Mouse (Mus musculus): ENCODE results near the gene 4931409K22Rik. TPM values are rescaled to one million over a fixed set of nuclear protein-coding genes. Genes with fewer than 3 reads are reported as not detected.

4931409K22Rik gene
- total and polyA plus RNA-seq, 2 experiments from 2014 or later, result 0.11 TPM; not detected in 1

- no peak for TF ChIP-seq CTCF (IDR thresholded peaks at IDR 0.05; ENCODE audit: low read depth)
- DNase-seq, result peak; percentile 66
- H3K4me2 ChIP-seq (ENCODE audit: low read depth), result peak overlapping the region; percentile 98
Observed at GRCm38 (mm10) chr5:24602751-24603343, 46.2 kb upstream of the 4931409K22Rik start.

GRCm38 (mm10) chr5:24601911-24602750 is 45.5 kb upstream of the 4931409K22Rik start:
- no peaks in the 10 kb centered on the region for H3K27me3 ChIP-seq (ENCODE audit: insufficient read depth, low read length)
- under 1% methylated on average over 73 of the region's 73 CpGs for whole genome bisulfite sequencing
- DNase-seq (peak; percentile 82), ATAC-seq (peak; percentile 45)
- peak overlapping the region; percentile 98 for H3K4me2 ChIP-seq (ENCODE audit: low read depth)
- no peaks in the 10 kb centered on the region for H3K9me3 ChIP-seq (ENCODE audit: low read length)
- H3K27ac ChIP-seq (ENCODE audit: low read depth, low read length), result peak overlapping the region; percentile 95
- peak overlapping the region; percentile 68 for H3K9ac ChIP-seq
- peaks cover 47% of the 10 kb centered on the region for H3K4me1 ChIP-seq (ENCODE audit: insufficient read depth)
- H3K4me3 ChIP-seq (ENCODE audit: low read depth, low read length), result peak overlapping the region; percentile 49
- H3K36me3 ChIP-seq (ENCODE audit: insufficient read depth), result no peaks in the 10 kb centered on the region
- TF ChIP-seq CTCF (IDR thresholded peaks at IDR 0.05; ENCODE audit: low read depth), result no peak

More at GRCm38 (mm10) chr5:24602751-24603343, 46.2 kb upstream of the 4931409K22Rik start:
- no peaks in the 10 kb centered on the region for H3K9me3 ChIP-seq (ENCODE audit: low read length)
- no peaks in the 10 kb centered on the region for H3K27me3 ChIP-seq (ENCODE audit: insufficient read depth, low read length)
- H3K9ac ChIP-seq, result peak overlapping the region; percentile 68
- 6% methylated on average over 16 of the region's 16 CpGs for WGBS
- ATAC-seq, result no peak
- peak overlapping the region; percentile 95 for H3K27ac ChIP-seq (ENCODE audit: low read depth, low read length)
- peak overlapping the region; percentile 49 for H3K4me3 ChIP-seq (ENCODE audit: low read depth, low read length)
- no peaks in the 10 kb centered on the region for H3K36me3 ChIP-seq (ENCODE audit: insufficient read depth)
- peaks cover 44% of the 10 kb centered on the region for H3K4me1 ChIP-seq (ENCODE audit: insufficient read depth)

- Histone ChIP-seq H3K9me3 (ENCODE audit: low read length) (no peaks in the 10 kb centered on the region), H3K4me1 (ENCODE audit: insufficient read depth) (peaks cover 46% of the 10 kb centered on the region), H3K9ac (peak overlapping the region; percentile 68), H3K4me3 (ENCODE audit: low read depth, low read length) (peak overlapping the region; percentile 49), H3K27me3 (ENCODE audit: insufficient read depth, low read length) (no peaks in the 10 kb centered on the region), H3K27ac (ENCODE audit: low read depth, low read length) (peak overlapping the region; percentile 95), H3K4me2 (ENCODE audit: low read depth) (peak overlapping the region; percentile 98), H3K36me3 (ENCODE audit: insufficient read depth) (no peaks in the 10 kb centered on the region)
- 1% methylated on average over 23 of the region's 33 CpGs for WGBS
- TF ChIP-seq CTCF (IDR thresholded peaks at IDR 0.05; ENCODE audit: low read depth), result no peak
- DNase-seq, result no peak
- ATAC-seq, result no peak
Observed at GRCm38 (mm10) chr5:24601071-24601835, 44.6 kb upstream of the 4931409K22Rik start.

GRCm38 (mm10) chr5:24600236-24600635 is 43.6 kb upstream of the 4931409K22Rik start:
- Histone ChIP-seq H3K9me3 (ENCODE audit: low read length) (no peaks in the 10 kb centered on the region), H3K4me1 (ENCODE audit: insufficient read depth) (peaks cover 51% of the 10 kb centered on the region), H3K27me3 (ENCODE audit: insufficient read depth, low read length) (no peaks in the 10 kb centered on the region), H3K27ac (ENCODE audit: low read depth, low read length) (no peak overlapping the region), H3K4me2 (ENCODE audit: low read depth) (peak overlapping the region; percentile 98; the same call in 1 of the 2 replicates), H3K36me3 (ENCODE audit: insufficient read depth) (0 out of 2 replicates have a peak, but pooled peaks cover 1% of the 10 kb centered on the region), H3K4me3 (ENCODE audit: low read depth, low read length) (no peak overlapping the region), H3K9ac (no peak overlapping the region)
- DNase-seq (no peak), ATAC-seq (no peak)
- no peak for TF ChIP-seq CTCF (IDR thresholded peaks at IDR 0.05; ENCODE audit: low read depth)
- WGBS, result 69% methylated on average over 2 of the region's 2 CpGs

GRCm38 (mm10) chr5:24599137-24599536 is 42.5 kb upstream of the 4931409K22Rik start:
- H3K9ac ChIP-seq, result peak overlapping the region; percentile 83
- ATAC-seq, result no peak
- TF ChIP-seq CTCF (IDR thresholded peaks at IDR 0.05; ENCODE audit: low read depth), result no peak
- H3K36me3 ChIP-seq (ENCODE audit: insufficient read depth), result peaks cover 12% of the 10 kb centered on the region
- H3K4me2 ChIP-seq (ENCODE audit: low read depth), result peak overlapping the region; percentile 91
- no peak for DNase-seq
- peak overlapping the region; percentile 88 for H3K27ac ChIP-seq (ENCODE audit: low read depth, low read length)
- H3K4me1 ChIP-seq (ENCODE audit: insufficient read depth), result peaks cover 49% of the 10 kb centered on the region
- H3K4me3 ChIP-seq (ENCODE audit: low read depth, low read length), result peak overlapping the region; percentile 68
- no peaks in the 10 kb centered on the region for H3K9me3 ChIP-seq (ENCODE audit: low read length)
- WGBS, result 11% methylated on average over 8 of the region's 8 CpGs
- H3K27me3 ChIP-seq (ENCODE audit: insufficient read depth, low read length), result no peaks in the 10 kb centered on the region

GRCm38 (mm10) chr5:24598570-24599006 is 42.0 kb upstream of the 4931409K22Rik start:
- Histone ChIP-seq H3K4me2 (ENCODE audit: low read depth) (peak overlapping the region; percentile 91), H3K9ac (peak overlapping the region; percentile 83), H3K9me3 (ENCODE audit: low read length) (no peaks in the 10 kb centered on the region), H3K4me3 (ENCODE audit: low read depth, low read length) (peak overlapping the region; percentile 68), H3K27ac (ENCODE audit: low read depth, low read length) (peak overlapping the region; percentile 88), H3K36me3 (ENCODE audit: insufficient read depth) (peaks cover 16% of the 10 kb centered on the region), H3K27me3 (ENCODE audit: insufficient read depth, low read length) (no peaks in the 10 kb centered on the region), H3K4me1 (ENCODE audit: insufficient read depth) (peaks cover 45% of the 10 kb centered on the region)
- WGBS, result 3% methylated on average over 40 of the region's 41 CpGs
- peak; percentile 61 for TF ChIP-seq CTCF (IDR thresholded peaks at IDR 0.05; ENCODE audit: low read depth)
- ATAC-seq (peak; percentile 42), DNase-seq (peak; percentile 80)

All from forebrain, postnatal 0 days (tissue).